Mouse (Mus musculus) intestine, embryonic 16.5 days (tissue): ENCODE data around the gene Art2b. TPM values are rescaled to one million over a fixed set of nuclear protein-coding genes. Genes with fewer than 3 reads are reported as not detected.
"Not testable (repeated sequence)": the region's sequence is repeated elsewhere in the genome, so short reads cannot be mapped to it uniquely, and the experiment has no call there.

Experiments
- ATAC-seq: fragments of 200-750 bp; cut with Nextera tagmentation; 2 replicates; pipeline ENCODE4 v1.8.0; 2017; ENCODE audit warnings: moderate TSS enrichment, moderate library complexity
- H3K27ac ChIP-seq: fragments of 300-500 bp; sonication (generic); 2 replicates; pipeline ENCODE4 v1.5.1; 2014; ENCODE audit warnings: mild to moderate bottlenecking, low read length
- H3K27me3 ChIP-seq: fragments of 300-500 bp; sonication (generic); replicated peaks from 2 replicates; pipeline ENCODE4 v1.6.1; 2014; ENCODE audit warnings: low read length, control low read depth, mixed read lengths; ENCODE audit not compliant: control insufficient read depth, insufficient read depth
- H3K36me3 ChIP-seq: fragments of 300-500 bp; sonication (generic); 2 replicates; pipeline ENCODE4 v1.6.1; 2014; ENCODE audit warnings: low read length, control low read depth; ENCODE audit not compliant: control insufficient read depth, insufficient read depth
- H3K4me1 ChIP-seq: fragments of 300-500 bp; sonication (generic); 2 replicates; pipeline ENCODE4 v1.6.1; 2014; ENCODE audit warnings: low read length, control low read depth, mixed read lengths; ENCODE audit not compliant: control insufficient read depth, insufficient read depth
- H3K4me2 ChIP-seq: fragments of 300-500 bp; sonication (generic); 2 replicates; pipeline ENCODE4 v1.6.1; 2014; ENCODE audit warnings: low read depth, low read length, control low read depth
- H3K4me3 ChIP-seq: fragments of 300-500 bp; sonication (generic); 2 replicates; pipeline ENCODE4 v1.5.1; 2014; ENCODE audit warnings: mild to moderate bottlenecking, low read length
- H3K9ac ChIP-seq: fragments of 300-500 bp; sonication (generic); 2 replicates; pipeline ENCODE4 v1.6.1; 2014; ENCODE audit warnings: low read depth, low read length
- H3K9me3 ChIP-seq: fragments of 300-500 bp; sonication (generic); 2 replicates; pipeline ENCODE4 v1.6.1; 2016; ENCODE audit warnings: low read length, control low read depth; ENCODE audit not compliant: control insufficient read depth
- WGBS: fragments of 180-500 bp; shearing (Covaris S2); extraction: QIAGEN DNeasy Blood & Tissue Kit; methylation state at CpG from one replicate; pipeline ENCODE4 v1.1.7; 2014; 5-methylcytosine and 5-hydroxymethylcytosine counted together
- polyA plus RNA-seq: library from polyadenylated mRNA; unstranded; fragments of >200 nt; fragmentation: Nextera tagmentation; extraction: Ambion mirVana; gene quantifications from 2 replicates; pipeline ENCODE4 v1.2.1, GENCODE M21; 2015

Gene Art2b
- 0.43 and 0.56 TPM in 2 replicates for polyA plus RNA-seq

DNA sequence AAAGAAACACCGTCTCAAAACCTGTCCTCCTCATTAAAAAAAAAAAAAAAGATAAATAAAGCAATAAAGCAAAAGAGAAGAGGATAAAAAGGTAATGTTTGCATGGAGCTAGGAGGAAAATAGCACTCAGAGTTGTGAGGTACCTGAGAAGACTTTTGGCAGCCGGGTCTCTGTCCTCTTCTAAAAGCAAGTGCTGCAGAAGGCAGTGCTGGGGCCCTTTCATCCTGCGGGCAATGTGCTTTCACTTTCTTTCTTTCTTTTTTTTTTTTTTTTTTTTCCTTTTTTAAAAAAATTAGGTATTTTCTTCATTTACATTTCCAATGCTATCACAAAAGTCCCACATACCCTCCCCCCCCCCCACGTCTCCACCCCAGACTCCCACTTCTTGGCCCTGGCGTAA, at the start of gene Art2b:
TSS of gene Art2b (minus strand) at position 193 of the 400 bp plus-strand sequence.
- 84% methylated on average over 5 of the region's 5 CpGs for whole genome bisulfite sequencing
- Histone ChIP-seq H3K4me3 (no peak within 1 kb of the TSS), H3K27ac (no peak within 1 kb of the TSS), H3K27me3 (no peaks in the 10 kb centered on the region), H3K9ac (no peak within 1 kb of the TSS), H3K9me3 (no peaks in the 10 kb centered on the region), H3K4me1 (no peaks in the 10 kb centered on the region), H3K4me2 (no peak within 1 kb of the TSS), H3K36me3 (no peaks in the 10 kb centered on the region)
- no peak for ATAC-seq

DNA sequence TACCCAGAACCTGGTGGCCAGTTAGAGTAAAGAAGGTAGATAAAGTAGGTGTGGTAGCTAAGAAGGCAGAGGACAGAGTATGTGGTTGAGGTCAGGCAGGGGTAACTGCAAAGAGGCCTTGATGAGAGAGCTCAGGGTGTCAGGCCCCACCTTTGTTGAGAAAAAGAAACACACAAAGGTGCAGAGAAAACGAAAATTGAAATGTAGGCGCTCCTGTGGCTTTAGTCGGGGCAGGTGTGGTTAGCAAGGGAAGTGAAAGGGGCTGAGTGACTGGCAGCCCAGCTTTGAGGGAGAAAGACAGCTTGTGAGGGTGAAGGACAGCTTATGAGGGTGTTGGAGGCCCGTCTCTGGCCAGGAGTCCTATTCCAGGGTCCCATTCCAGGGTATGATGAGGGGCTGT, 49.1 kb upstream of the Art2b start:
- H3K4me2 ChIP-seq: no peak overlapping the region
- H3K9ac ChIP-seq: no peak overlapping the region
- no peaks in the 10 kb centered on the region for H3K36me3 ChIP-seq
- 69% methylated on average over 4 of the region's 4 CpGs for WGBS
- no peak for ATAC-seq
- no peak overlapping the region for H3K4me3 ChIP-seq
- H3K27me3 ChIP-seq: no peaks in the 10 kb centered on the region
- H3K4me1 ChIP-seq: no peaks in the 10 kb centered on the region
- H3K27ac ChIP-seq: no peak overlapping the region
- no peaks in the 10 kb centered on the region for H3K9me3 ChIP-seq

DNA sequence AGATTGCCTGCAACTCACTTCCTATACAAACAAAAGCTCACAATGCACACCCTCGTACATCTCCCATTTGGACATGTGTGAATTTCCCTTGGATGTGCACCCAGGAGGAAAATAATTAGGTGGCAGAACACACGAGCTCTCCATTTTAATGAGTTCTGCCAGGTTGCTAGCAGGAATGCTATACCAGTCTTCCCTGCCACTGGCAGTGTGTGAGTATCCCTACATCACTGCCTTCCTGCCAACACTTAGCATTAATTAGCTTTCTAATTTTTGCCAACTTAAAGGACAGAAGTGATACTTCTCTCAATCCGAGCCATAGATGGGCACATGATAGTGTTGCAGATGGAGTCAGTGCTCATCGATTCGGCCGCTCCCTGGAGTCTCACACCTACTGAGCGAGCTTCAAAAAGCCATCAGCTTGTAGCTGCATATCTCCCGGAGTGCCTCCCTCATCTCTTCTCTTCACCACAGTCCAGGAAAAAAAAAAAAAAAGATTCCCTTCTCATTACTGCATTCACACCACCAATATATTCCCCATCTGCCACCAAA, 48.3 kb upstream of the Art2b start:
- Histone ChIP-seq H3K36me3 (no peaks in the 10 kb centered on the region), H3K9me3 (no peaks in the 10 kb centered on the region), H3K9ac (no peak overlapping the region), H3K27ac (no peak overlapping the region), H3K4me2 (no peak overlapping the region), H3K4me1 (no peaks in the 10 kb centered on the region), H3K27me3 (no peaks in the 10 kb centered on the region), H3K4me3 (no peak overlapping the region)
- no peak for ATAC-seq
- 75% methylated on average over 8 of the region's 8 CpGs for WGBS

DNA sequence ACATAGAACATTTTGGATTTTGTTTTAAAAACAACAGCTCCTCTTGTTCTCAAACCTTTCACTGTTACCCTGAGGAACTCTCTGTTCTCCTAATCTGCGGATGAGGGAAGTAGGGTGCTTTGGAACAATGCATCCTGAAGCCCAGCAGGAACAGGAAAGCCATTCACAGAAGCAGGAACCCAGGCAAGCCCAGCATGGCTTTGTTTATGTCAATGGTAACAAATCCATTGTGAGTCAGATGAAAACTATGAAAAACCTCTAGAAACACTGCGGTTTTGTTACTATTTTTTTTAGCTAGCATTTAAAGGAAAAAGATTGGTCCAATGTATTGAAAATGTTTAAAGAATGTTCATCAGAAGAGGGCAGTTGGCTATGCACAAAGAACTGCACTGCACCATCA, 43.1 kb upstream of the Art2b start:
- Histone ChIP-seq H3K9me3 (no peaks in the 10 kb centered on the region), H3K9ac (no peak overlapping the region), H3K4me1 (no peaks in the 10 kb centered on the region), H3K36me3 (no peaks in the 10 kb centered on the region), H3K4me3 (no peak overlapping the region), H3K27me3 (no peaks in the 10 kb centered on the region), H3K27ac (no peak overlapping the region), H3K4me2 (no peak overlapping the region)
- ATAC-seq: no peak
- 59% methylated on average over 2 of the region's 2 CpGs for WGBS

DNA sequence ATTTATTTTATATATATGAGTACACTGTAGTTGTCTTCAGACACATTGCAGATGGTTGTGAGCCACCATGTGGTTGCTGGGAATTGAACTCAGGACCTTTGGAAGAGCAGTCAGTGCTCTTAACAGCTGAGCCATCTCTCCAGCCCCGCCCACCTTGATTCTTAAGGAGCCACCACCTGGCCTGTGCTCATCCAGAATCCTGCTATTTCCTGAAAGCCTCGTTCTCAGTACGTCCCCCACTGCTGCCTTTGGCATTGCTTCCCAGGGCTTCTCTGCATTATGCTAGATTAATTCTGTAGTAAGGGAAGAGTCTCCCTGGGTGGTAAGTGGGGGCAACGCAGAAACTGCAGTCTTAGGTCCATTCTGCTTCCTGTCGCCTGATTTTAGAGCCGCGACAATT, 41.8 kb upstream of the Art2b start:
- not testable (repeated sequence) for ATAC-seq, H3K4me2 ChIP-seq, H3K27me3 ChIP-seq

DNA sequence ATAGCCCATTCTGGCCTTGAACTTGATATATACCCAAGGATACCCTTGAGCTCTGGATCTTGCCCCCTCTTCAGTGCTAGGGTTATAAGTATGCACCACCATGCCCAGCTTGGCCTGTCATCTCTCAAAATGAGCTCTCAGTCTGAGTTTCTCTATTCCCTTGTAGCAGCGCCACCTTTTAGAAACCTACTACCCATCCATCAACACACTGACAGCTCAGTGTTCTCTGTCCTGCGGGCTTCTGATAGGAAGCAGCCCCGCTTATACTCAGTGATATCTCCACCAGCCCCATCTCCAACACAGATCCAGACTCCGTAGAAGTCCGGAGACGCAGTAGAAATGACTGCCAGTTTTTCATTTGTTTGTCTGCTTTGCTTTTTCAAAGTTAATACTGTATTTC, 38.9 kb upstream of the Art2b start:
- WGBS: 57% methylated on average over 6 of the region's 6 CpGs
- H3K4me2 ChIP-seq: no peak overlapping the region
- no peak overlapping the region for H3K4me3 ChIP-seq
- H3K9ac ChIP-seq: no peak overlapping the region
- no peaks in the 10 kb centered on the region for H3K9me3 ChIP-seq
- ATAC-seq: no peak
- no peaks in the 10 kb centered on the region for H3K27me3 ChIP-seq
- H3K36me3 ChIP-seq: no peaks in the 10 kb centered on the region
- H3K27ac ChIP-seq: no peak overlapping the region
- H3K4me1 ChIP-seq: no peaks in the 10 kb centered on the region

More for the DNA sequence above, 41.8 kb upstream of the Art2b start:
- H3K27ac ChIP-seq, H3K4me1 ChIP-seq, H3K9ac ChIP-seq, H3K9me3 ChIP-seq, H3K4me3 ChIP-seq, H3K36me3 ChIP-seq: not testable (repeated sequence)
- WGBS: 72% methylated on average over 7 of the region's 7 CpGs

DNA sequence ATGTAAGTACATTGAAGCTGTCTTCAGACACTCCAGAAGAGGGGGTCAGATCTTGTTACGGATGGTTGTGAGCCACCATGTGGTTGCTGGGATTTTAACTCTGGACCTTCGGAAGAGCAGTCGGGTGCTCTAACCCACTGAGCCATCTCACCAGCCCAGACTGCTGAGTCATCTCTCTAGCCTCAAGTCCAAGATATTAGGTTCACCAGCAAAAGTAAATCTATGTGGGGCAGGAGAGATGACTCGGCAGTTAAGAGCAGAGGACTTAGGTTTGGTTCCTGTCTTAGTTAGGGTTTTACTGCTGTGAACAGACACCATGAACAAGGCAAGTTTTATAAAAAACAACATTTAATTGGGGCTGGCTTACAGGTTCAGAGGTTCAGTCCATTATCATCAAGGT, 36.5 kb upstream of the Art2b start:
- not testable (repeated sequence) for H3K9me3 ChIP-seq, H3K4me1 ChIP-seq, ATAC-seq, H3K36me3 ChIP-seq, H3K27me3 ChIP-seq, H3K27ac ChIP-seq, H3K9ac ChIP-seq, H3K4me2 ChIP-seq, H3K4me3 ChIP-seq
- WGBS: 81% methylated on average over 4 of the region's 4 CpGs

DNA sequence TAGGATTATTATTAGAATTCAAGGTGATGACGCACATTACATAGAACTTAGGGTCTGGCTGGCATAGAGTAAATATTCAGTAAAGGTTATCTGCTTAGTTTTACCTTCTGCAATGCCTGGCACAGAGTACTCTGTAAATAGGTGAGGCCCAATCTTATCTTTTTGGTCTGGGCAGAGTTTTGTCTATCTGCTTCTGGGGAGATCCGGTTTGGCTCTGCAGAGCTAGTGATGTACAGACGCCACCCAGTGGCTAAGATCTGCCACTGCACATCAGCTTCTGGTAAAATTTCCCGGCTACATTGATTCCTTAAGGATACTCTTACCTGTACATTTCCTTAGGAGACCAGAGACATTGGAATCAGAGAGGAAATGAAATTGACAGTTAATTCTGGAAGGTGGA, 35.0 kb upstream of the Art2b start:
- WGBS: 20% methylated on average over 4 of the region's 4 CpGs

DNA sequence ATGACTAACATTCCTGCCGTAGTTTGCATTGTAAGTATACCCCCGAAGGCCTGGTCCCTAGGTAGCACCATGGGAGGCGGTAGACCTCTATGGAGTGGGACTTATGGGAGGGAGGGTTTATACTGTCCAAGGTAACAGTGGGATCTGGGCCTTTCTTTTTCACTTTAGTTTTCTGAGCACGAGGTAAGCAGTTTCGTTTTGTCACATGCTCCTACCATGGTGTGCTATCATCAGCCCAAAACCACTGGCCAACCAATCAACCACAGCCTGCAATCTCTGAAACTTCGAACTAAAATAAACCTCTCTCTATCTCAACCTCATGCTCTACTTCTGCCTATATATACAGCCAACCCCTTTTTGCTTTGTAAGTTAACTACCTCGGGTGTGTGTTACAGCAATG, 32.9 kb upstream of the Art2b start:
- no peak for ATAC-seq
- no peak overlapping the region for H3K4me2 ChIP-seq
- WGBS: 81% methylated on average over 7 of the region's 7 CpGs

More for the DNA sequence above, 35.0 kb upstream of the Art2b start:
- no peak for ATAC-seq
- Histone ChIP-seq H3K27ac (no peak overlapping the region), H3K9ac (no peak overlapping the region), H3K4me1 (no peaks in the 10 kb centered on the region), H3K4me3 (no peak overlapping the region), H3K9me3 (no peaks in the 10 kb centered on the region), H3K27me3 (no peaks in the 10 kb centered on the region), H3K36me3 (no peaks in the 10 kb centered on the region), H3K4me2 (no peak overlapping the region)

DNA sequence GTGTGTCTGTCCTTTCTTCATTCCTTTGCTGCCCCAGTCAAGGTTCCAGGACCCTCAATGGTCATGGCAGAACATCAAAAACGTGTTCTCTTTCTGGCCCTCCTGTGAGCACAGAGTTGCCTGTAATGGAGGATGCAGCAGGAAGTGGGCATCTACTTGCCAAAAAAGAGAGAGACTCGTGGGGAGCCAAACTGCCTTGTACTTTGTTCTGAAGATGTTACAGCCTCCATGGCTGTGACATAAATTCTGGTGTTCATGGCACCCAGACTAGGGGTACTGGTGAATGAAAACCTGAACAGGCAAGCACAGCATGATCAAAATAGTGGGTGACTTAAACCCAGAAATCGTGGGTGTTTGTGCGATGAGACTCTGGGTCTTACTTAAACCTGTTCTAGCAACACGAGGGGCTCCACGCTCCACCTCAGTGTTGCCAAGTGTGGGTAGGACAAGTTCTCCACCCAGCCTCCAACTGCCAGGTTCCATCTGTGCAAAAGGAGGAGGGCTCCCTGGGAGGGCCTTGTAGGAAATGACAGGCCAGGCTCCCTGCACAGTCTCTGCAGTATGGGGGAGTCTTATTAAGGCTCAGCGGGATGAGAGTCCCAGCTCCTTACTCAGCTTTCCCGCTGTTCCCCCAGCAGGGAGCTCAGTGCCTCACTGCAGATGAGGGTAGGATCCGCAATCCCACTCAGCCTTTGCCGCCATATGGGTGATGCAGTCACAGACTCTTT, 32.2 kb upstream of the Art2b start:
- 79% methylated on average over 10 of the region's 10 CpGs for WGBS
- Histone ChIP-seq H3K27me3 (no peaks in the 10 kb centered on the region), H3K9me3 (no peaks in the 10 kb centered on the region), H3K4me3 (no peak overlapping the region), H3K4me1 (no peaks in the 10 kb centered on the region), H3K36me3 (no peaks in the 10 kb centered on the region), H3K27ac (no peak overlapping the region), H3K4me2 (no peak overlapping the region), H3K9ac (no peak overlapping the region)
- ATAC-seq: no peak

More for the DNA sequence above, 32.9 kb upstream of the Art2b start:
- Histone ChIP-seq H3K36me3 (no peaks in the 10 kb centered on the region), H3K9me3 (no peaks in the 10 kb centered on the region), H3K9ac (no peak overlapping the region), H3K27me3 (no peaks in the 10 kb centered on the region), H3K27ac (no peak overlapping the region), H3K4me1 (no peaks in the 10 kb centered on the region), H3K4me3 (no peak overlapping the region)
